ENCODE assay signal across 21 mouse cellular contexts in genomic region chr7:124746321-124746720, GRCm38 (mm10).
DNase-seq lines count a peak whose midpoint lies in the region; TF ChIP-seq lines count a peak whose summit lies in the region.
"Had no signal": no experiment of that assay in that cellular context is flagged by ENCODE, and none has a peak within 500 bp of the region (broad histone marks: within the 10 kb centered on the region; RNA-seq: fewer than 3 reads in every experiment).

No protein-coding gene starts in this region.

- intact Hi-C loops in left cerebral cortex, adult 2 months (cut with DNase I): loop anchor here (5.0 kb wide), 2 partner anchors 371 to 509 kb away; no protein-coding TSS in a partner anchor
- intact Hi-C loops in left cerebral cortex, postnatal 14 days (cut with DNase I): no loop called here

- H3K4me3 ChIP-seq in left cerebral cortex, adult 2 months: no peak overlapping the region
- H3K4me3 ChIP-seq in cortical plate, adult 2 months (ENCODE audit: insufficient read depth, low read length): no peak overlapping the region
- H3K4me3 ChIP-seq: embryonic facial prominence, embryonic 10.5 days; embryonic facial prominence, embryonic 12.5 days; forebrain, embryonic 13.5 days; forebrain, embryonic 15.5 days had no signal

- H3K27ac ChIP-seq in left cerebral cortex, adult 2 months: peak overlapping the region; percentile 53; the same call in 1 of the 2 replicates
- H3K27ac ChIP-seq in cortical plate, adult 2 months (ENCODE audit: insufficient read depth, low read length): peak overlapping the region; percentile 71; the same call in 1 of the 2 replicates
- H3K27ac ChIP-seq: embryonic facial prominence, embryonic 10.5 days; embryonic facial prominence, embryonic 12.5 days; forebrain, embryonic 13.5 days; forebrain, embryonic 15.5 days had no signal

- 0 out of 2 replicates have a peak, but pooled peaks cover 2% of the 10 kb centered on the region for H3K4me1 ChIP-seq in cortical plate, adult 2 months (ENCODE audit: control insufficient read depth, insufficient read depth, low read length)
- H3K4me1 ChIP-seq: embryonic facial prominence, embryonic 10.5 days; embryonic facial prominence, embryonic 12.5 days; forebrain, embryonic 13.5 days; forebrain, embryonic 15.5 days had no signal

- no peak for TF ChIP-seq CTCF in left cerebral cortex, adult 2 months (IDR thresholded peaks at IDR 0.05)
- no peak for TF ChIP-seq CTCF in cortical plate, adult 2 months (IDR thresholded peaks at IDR 0.05; ENCODE audit: extremely low read depth, insufficient read depth, low read length)

- DNase-seq in left cerebral cortex, adult 2 months (ENCODE audit: extremely low spot score in 1 of 2, low spot score in 2 of 2): no peak
- no peak for DNase-seq in left cerebral cortex, postnatal 14 days (ENCODE audit: low spot score in 2 of 2)
- DNase-seq in right cerebral cortex, adult 18-20 months: peak; percentile 15
- DNase-seq in right cerebral cortex, postnatal 25 days: no peak
- DNase-seq in kidney, postnatal 36 days: no peak
- no peak for DNase-seq in adrenal gland, postnatal 25 days
- DNase-seq: adrenal gland, adult 2 months; adrenal gland, postnatal 10 days; adrenal gland, postnatal 36 days; cerebellum, adult 11 months; cerebellum, adult 18-20 months; cerebellum, adult 8-10 months; cerebellum, adult 9-11 months; cerebellum, postnatal 14 days; cerebellum, postnatal 36 days; forebrain, postnatal 0 days had no signal

- no peak for TF ChIP-seq POLR2A in cortical plate, adult 2 months (IDR thresholded peaks at IDR 0.05; ENCODE audit: extremely low read depth, insufficient read depth, low read length)
